Mouse (Mus musculus) embryonic facial prominence, embryonic 13.5 days (tissue): ENCODE data around the gene Pold1. TPM values are rescaled to one million over a fixed set of nuclear protein-coding genes. Genes with fewer than 3 reads are reported as not detected.

Experiments
- ATAC-seq: fragments of 200-750 bp; cut with Nextera tagmentation; 2 replicates; pipeline ENCODE4 v1.8.0; 2017; ENCODE audit warnings: low read depth; ENCODE audit not compliant: insufficient number of reproducible peaks, insufficient read depth, low FRiP score, low TSS enrichment
- H3K27ac ChIP-seq: fragments of 300-500 bp; sonication (generic); 2 replicates; pipeline ENCODE4 v1.5.1; 2015; ENCODE audit warnings: moderate library complexity, mild to moderate bottlenecking, inconsistent platforms
- H3K27me3 ChIP-seq: fragments of 300-500 bp; sonication (generic); 2 replicates; pipeline ENCODE4 v1.6.1; 2015; ENCODE audit warnings: mild to moderate bottlenecking, inconsistent platforms
- H3K36me3 ChIP-seq: fragments of 300-500 bp; sonication (generic); 2 replicates; pipeline ENCODE4 v1.6.1; 2015; ENCODE audit warnings: mild to moderate bottlenecking, inconsistent platforms
- H3K4me1 ChIP-seq: fragments of 300-500 bp; sonication (generic); 2 replicates; pipeline ENCODE4 v1.6.1; 2015; ENCODE audit warnings: inconsistent platforms
- H3K4me2 ChIP-seq: fragments of 300-500 bp; sonication (generic); 2 replicates; pipeline ENCODE4 v1.6.1; 2015; ENCODE audit warnings: moderate library complexity, mild to moderate bottlenecking, inconsistent platforms
- H3K4me3 ChIP-seq: fragments of 300-500 bp; sonication (generic); 2 replicates; pipeline ENCODE4 v1.5.1; 2015; ENCODE audit warnings: mild to moderate bottlenecking, inconsistent platforms
- H3K9ac ChIP-seq: fragments of 300-500 bp; sonication (generic); 2 replicates; pipeline ENCODE4 v1.6.1; 2015; ENCODE audit warnings: mild to moderate bottlenecking, inconsistent platforms
- H3K9me3 ChIP-seq: fragments of 300-500 bp; sonication (generic); 2 replicates; pipeline ENCODE4 v1.6.1; 2016; ENCODE audit warnings: inconsistent platforms
- WGBS: fragments of 180-500 bp; shearing (Covaris S2); methylation state at CpG from one replicate; pipeline ENCODE4 v1.1.7; 2015; ENCODE audit warnings: mixed read lengths; 5-methylcytosine and 5-hydroxymethylcytosine counted together
- polyA plus RNA-seq: library from polyadenylated mRNA; unstranded; fragments of >200 nt; fragmentation: Nextera tagmentation; extraction: Ambion mirVana; gene quantifications from 2 replicates; pipeline ENCODE4 v1.2.1, GENCODE M21; 2015

The Pold1 gene
- polyA plus RNA-seq, 1 experiment from 2014 or later = 104 TPM

- Histone ChIP-seq H3K4me2 (peak overlapping the region; percentile 84; the same call in 1 of the 2 replicates), H3K27me3 (0 out of 2 replicates have a peak, but pooled peaks cover 5% of the 10 kb centered on the region), H3K9me3 (no peaks in the 10 kb centered on the region), H3K9ac (no peak overlapping the region), H3K4me1 (peaks cover 19% of the 10 kb centered on the region), H3K27ac (no peak overlapping the region), H3K4me3 (no peak overlapping the region), H3K36me3 (peaks cover 51% of the 10 kb centered on the region)
- WGBS = 96% methylated on average over 12 of the region's 12 CpGs
- ATAC-seq = no peak
Measured at GRCm38 (mm10) chr7:44494681-44495080, 54.0 kb downstream of the Pold1 start.

GRCm38 (mm10) chr7:44492166-44492826, 56.4 kb downstream of the Pold1 start:
- Histone ChIP-seq H3K4me2 (no peak overlapping the region), H3K4me1 (peaks cover 16% of the 10 kb centered on the region), H3K36me3 (peaks cover 63% of the 10 kb centered on the region), H3K9me3 (no peaks in the 10 kb centered on the region), H3K27ac (no peak overlapping the region), H3K4me3 (no peak overlapping the region), H3K9ac (no peak overlapping the region), H3K27me3 (no peaks in the 10 kb centered on the region)
- 94% methylated on average over 21 of the region's 21 CpGs for WGBS
- ATAC-seq = no peak

GRCm38 (mm10) chr7:44491391-44491790, 57.3 kb downstream of the Pold1 start:
- no peak for ATAC-seq
- Histone ChIP-seq H3K36me3 (peaks cover 63% of the 10 kb centered on the region), H3K9me3 (no peaks in the 10 kb centered on the region), H3K4me3 (no peak overlapping the region), H3K9ac (no peak overlapping the region), H3K27me3 (no peaks in the 10 kb centered on the region), H3K4me2 (no peak overlapping the region), H3K4me1 (peaks cover 12% of the 10 kb centered on the region), H3K27ac (no peak overlapping the region)
- 90% methylated on average over 5 of the region's 5 CpGs for WGBS

GRCm38 (mm10) chr7:44490281-44490680, 58.4 kb downstream of the Pold1 start:
- H3K4me3 ChIP-seq = no peak overlapping the region
- peaks cover 7% of the 10 kb centered on the region for H3K4me1 ChIP-seq
- no peak overlapping the region for H3K27ac ChIP-seq
- WGBS = 88% methylated on average over 4 of the region's 4 CpGs
- ATAC-seq = no peak
- H3K27me3 ChIP-seq = no peaks in the 10 kb centered on the region
- peaks cover 63% of the 10 kb centered on the region for H3K36me3 ChIP-seq
- H3K9ac ChIP-seq = 0 out of 2 replicates have a peak overlapping the region, but pooled peaks have one; percentile 12
- no peak overlapping the region for H3K4me2 ChIP-seq
- no peaks in the 10 kb centered on the region for H3K9me3 ChIP-seq

- no peaks in the 10 kb centered on the region for H3K4me1 ChIP-seq
- no peaks in the 10 kb centered on the region for H3K9me3 ChIP-seq
- no peak overlapping the region for H3K9ac ChIP-seq
- 92% methylated on average over 8 of the region's 8 CpGs for WGBS
- no peak for ATAC-seq
- no peak overlapping the region for H3K4me2 ChIP-seq
- no peak overlapping the region for H3K4me3 ChIP-seq
- peaks cover 50% of the 10 kb centered on the region for H3K36me3 ChIP-seq
- no peak overlapping the region for H3K27ac ChIP-seq
- H3K27me3 ChIP-seq = no peaks in the 10 kb centered on the region
Measured at GRCm38 (mm10) chr7:44488545-44488944, 60.1 kb downstream of the Pold1 start.

GRCm38 (mm10) chr7:44487936-44488335, 60.7 kb downstream of the Pold1 start:
- H3K36me3 ChIP-seq = peaks cover 44% of the 10 kb centered on the region
- H3K27ac ChIP-seq = no peak overlapping the region
- H3K9me3 ChIP-seq = no peaks in the 10 kb centered on the region
- H3K4me3 ChIP-seq = no peak overlapping the region
- no peak overlapping the region for H3K9ac ChIP-seq
- WGBS = 89% methylated on average over 7 of the region's 7 CpGs
- no peak overlapping the region for H3K4me2 ChIP-seq
- no peak for ATAC-seq
- no peaks in the 10 kb centered on the region for H3K4me1 ChIP-seq
- 0 out of 2 replicates have a peak, but pooled peaks cover 2% of the 10 kb centered on the region for H3K27me3 ChIP-seq

GRCm38 (mm10) chr7:44486927-44487575, 61.6 kb downstream of the Pold1 start:
- Histone ChIP-seq H3K9ac (0 out of 2 replicates have a peak overlapping the region, but pooled peaks have one; percentile 8), H3K27ac (no peak overlapping the region), H3K4me2 (no peak overlapping the region), H3K4me1 (no peaks in the 10 kb centered on the region), H3K4me3 (no peak overlapping the region), H3K27me3 (peaks cover 11% of the 10 kb centered on the region), H3K9me3 (no peaks in the 10 kb centered on the region), H3K36me3 (peaks cover 35% of the 10 kb centered on the region)
- ATAC-seq = no peak
- WGBS = 61% methylated on average over 13 of the region's 13 CpGs

GRCm38 (mm10) chr7:44485572-44486195, 63.0 kb downstream of the Pold1 start:
- H3K36me3 ChIP-seq = peaks cover 22% of the 10 kb centered on the region
- no peak overlapping the region for H3K9ac ChIP-seq
- H3K4me3 ChIP-seq = no peak overlapping the region
- no peak overlapping the region for H3K27ac ChIP-seq
- no peak for ATAC-seq
- 76% methylated on average over 7 of the region's 7 CpGs for WGBS
- peaks cover 22% of the 10 kb centered on the region for H3K27me3 ChIP-seq
- no peaks in the 10 kb centered on the region for H3K9me3 ChIP-seq
- H3K4me1 ChIP-seq = no peaks in the 10 kb centered on the region
- H3K4me2 ChIP-seq = no peak overlapping the region

- no peak overlapping the region for H3K4me3 ChIP-seq
- 42% methylated on average over 5 of the region's 5 CpGs for WGBS
- no peak overlapping the region for H3K9ac ChIP-seq
- no peaks in the 10 kb centered on the region for H3K9me3 ChIP-seq
- H3K27me3 ChIP-seq = peaks cover 29% of the 10 kb centered on the region
- no peak overlapping the region for H3K4me2 ChIP-seq
- H3K27ac ChIP-seq = no peak overlapping the region
- no peaks in the 10 kb centered on the region for H3K4me1 ChIP-seq
- H3K36me3 ChIP-seq = peaks cover 15% of the 10 kb centered on the region
- 0 out of 2 replicates have a peak, but pooled peaks have one; percentile 44 for ATAC-seq
Measured at GRCm38 (mm10) chr7:44484841-44485571, 63.6 kb downstream of the Pold1 start.

GRCm38 (mm10) chr7:44484109-44484508, 64.5 kb downstream of the Pold1 start:
- no peak overlapping the region for H3K9ac ChIP-seq
- H3K4me3 ChIP-seq = no peak overlapping the region
- H3K36me3 ChIP-seq = peaks cover 7% of the 10 kb centered on the region
- no peak for ATAC-seq
- no peak overlapping the region for H3K4me2 ChIP-seq
- no peaks in the 10 kb centered on the region for H3K4me1 ChIP-seq
- no peak overlapping the region for H3K27ac ChIP-seq
- 91% methylated on average over 1 of the region's 1 CpGs for WGBS
- no peaks in the 10 kb centered on the region for H3K9me3 ChIP-seq
- H3K27me3 ChIP-seq = peaks cover 38% of the 10 kb centered on the region

GRCm38 (mm10) chr7:44482836-44483435, 65.7 kb downstream of the Pold1 start:
- Histone ChIP-seq H3K27ac (no peak overlapping the region), H3K4me2 (no peak overlapping the region), H3K27me3 (peaks cover 48% of the 10 kb centered on the region), H3K9ac (no peak overlapping the region; the same call in 1 of the 2 replicates), H3K9me3 (no peaks in the 10 kb centered on the region), H3K4me1 (no peaks in the 10 kb centered on the region), H3K36me3 (no peaks in the 10 kb centered on the region), H3K4me3 (no peak overlapping the region)
- 72% methylated on average over 3 of the region's 3 CpGs for WGBS
- ATAC-seq = no peak
